Mouse (Mus musculus) lung, postnatal 0 days (tissue): ENCODE data around the gene Kdm4b.

Experiments
- CTCF ChIP-seq: IDR thresholded peaks from 2 replicates; pipeline ENCODE4 v1.5.1; 2016; ENCODE audit warnings: antibody characterized with exemption, mild to moderate bottlenecking
- EP300 ChIP-seq: IDR thresholded peaks from 2 replicates; pipeline ENCODE4 v1.6.1; 2016; ENCODE audit warnings: antibody characterized with exemption, mild to moderate bottlenecking, control low read depth

- TF ChIP-seq EP300 (no peak), CTCF (no peak)
Measured at GRCm38 (mm10) chr17:56304718-56305117, 21.1 kb upstream of the Kdm4b start.
